Mouse (Mus musculus) erythroid progenitor cell, adult 5-6 weeks (primary cell): ENCODE results near the gene Nck2. TPM values are rescaled to one million over a fixed set of nuclear protein-coding genes. Genes with fewer than 3 reads are reported as not detected.
A peak's percentile ranks its signal among the peaks of the same experiment; 100 is the strongest.

Experiments
- ATAC-seq: replicated peaks from 2 replicates; pipeline ENCODE4 v1.8.0; 2016; ENCODE audit warnings: moderate number of reproducible peaks, mild to moderate bottlenecking, moderate TSS enrichment, inconsistent platforms; ENCODE audit not compliant: poor library complexity, low FRiP score, severe bottlenecking
- total RNA-seq, 2 experiments: library from RNA; stranded (forward) in 1 of 2; stranded (reverse) in 1 of 2; fragments of 150-400 nt in 1 of 2; fragments of 186-747, 209-891 nt in 1 of 2; gene quantifications; 2 replicates each; pipeline versions ENCODE4 v1.2.3 to v1.2.4; 2015 to 2017; ENCODE audit warnings: low replicate concordance in 2 of 2

The Nck2 gene
- total RNA-seq, 2 experiments from 2014 or later, result 1.2 to 3.4 TPM

GRCm38 (mm10) chr1:43429924-43430876, 14.2 kb upstream of the Nck2 start:
- no peak for ATAC-seq

GRCm38 (mm10) chr1:43433853-43434252, 10.5 kb upstream of the Nck2 start:
- no peak for ATAC-seq

GRCm38 (mm10) chr1:43436554-43436953, 7.8 kb upstream of the Nck2 start:
- ATAC-seq, result no peak

DNA sequence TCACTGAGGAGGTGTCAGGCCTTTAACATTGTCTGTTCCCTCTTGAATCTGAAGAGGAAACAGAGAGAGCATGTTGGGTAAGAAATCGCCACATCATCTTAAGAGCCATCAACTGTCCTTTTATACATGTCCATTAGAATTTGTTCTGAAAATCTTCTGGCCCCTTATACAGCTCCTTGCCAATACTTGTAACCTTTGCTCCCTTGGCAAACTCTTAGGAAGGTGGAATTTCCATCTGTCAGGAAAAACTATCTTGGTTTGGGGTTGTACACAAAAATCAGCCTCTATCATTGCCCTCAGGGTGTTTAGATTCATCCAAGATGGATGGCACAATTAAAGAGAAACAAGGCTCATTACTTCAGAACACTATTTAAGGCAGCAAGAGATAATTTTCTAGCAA, 5.1 kb upstream of the Nck2 start:
- no peak for ATAC-seq

DNA sequence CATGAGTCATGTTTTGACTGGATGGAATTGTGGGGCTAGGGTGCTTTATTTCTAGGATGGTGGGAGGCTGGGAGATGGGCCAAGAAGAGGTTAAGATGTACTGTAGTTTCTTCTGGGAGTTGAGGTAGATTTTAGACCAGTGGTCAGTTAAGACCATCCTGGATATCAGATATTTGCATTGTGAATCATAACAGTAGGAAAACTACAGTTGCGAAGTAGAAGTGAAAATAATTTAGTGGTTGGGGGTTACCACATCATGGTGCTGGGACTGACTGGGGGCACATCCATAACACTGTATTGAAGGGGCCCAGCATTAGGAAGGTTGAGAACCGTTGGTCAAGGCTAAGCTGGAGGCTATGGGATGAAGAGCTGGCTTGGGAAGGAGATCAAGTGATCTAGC, 1.8 kb upstream of the Nck2 start:
- ATAC-seq, result no peak

DNA sequence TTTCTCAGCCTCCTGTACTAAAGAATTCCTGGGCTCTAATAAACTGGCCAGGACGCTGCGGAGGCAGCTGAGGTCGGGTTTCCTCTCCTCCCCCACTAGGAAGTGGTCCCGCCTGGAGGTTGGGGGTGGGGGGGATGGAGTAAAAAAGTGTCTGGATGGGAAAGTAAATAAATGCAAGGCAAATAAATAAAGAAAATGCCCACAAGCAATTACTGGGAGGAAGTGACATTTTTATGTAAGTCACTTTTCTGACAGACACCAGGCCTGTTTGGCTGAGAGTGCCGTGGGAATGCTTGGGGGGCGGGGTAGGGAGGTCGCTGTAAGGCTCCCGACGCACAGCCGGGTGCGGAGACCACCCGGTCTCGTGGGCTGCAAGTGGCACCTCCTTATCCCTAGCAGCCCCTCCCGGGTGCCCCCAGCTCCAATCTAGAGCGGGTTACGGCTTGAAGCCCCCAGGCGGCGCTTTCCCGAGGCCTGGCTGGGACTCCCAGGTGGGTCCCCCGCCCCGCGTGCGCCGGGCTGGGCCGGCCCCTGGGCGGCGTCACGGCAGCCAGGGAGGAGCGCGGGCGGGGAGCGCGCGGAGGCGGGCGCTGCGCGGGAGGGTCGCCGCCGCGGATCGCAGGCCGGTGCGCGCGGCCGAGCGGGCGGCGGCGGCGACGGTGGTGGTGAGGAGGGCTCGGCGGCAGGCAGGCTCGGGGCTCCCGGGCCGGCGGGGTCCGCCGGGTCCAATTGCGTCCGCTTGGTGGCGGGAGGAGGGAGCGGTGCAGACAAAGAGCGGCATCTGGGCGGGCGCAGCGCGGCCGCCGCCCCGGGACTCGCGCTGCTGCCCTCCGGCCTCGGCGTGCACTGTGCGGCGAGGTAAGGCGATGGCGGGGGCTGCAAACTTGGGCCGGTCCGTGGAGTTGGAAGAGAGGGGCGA, 1.1 kb downstream of the Nck2 start:
- 0 out of 2 replicates have a peak, but pooled peaks have one; percentile 44 for ATAC-seq

DNA sequence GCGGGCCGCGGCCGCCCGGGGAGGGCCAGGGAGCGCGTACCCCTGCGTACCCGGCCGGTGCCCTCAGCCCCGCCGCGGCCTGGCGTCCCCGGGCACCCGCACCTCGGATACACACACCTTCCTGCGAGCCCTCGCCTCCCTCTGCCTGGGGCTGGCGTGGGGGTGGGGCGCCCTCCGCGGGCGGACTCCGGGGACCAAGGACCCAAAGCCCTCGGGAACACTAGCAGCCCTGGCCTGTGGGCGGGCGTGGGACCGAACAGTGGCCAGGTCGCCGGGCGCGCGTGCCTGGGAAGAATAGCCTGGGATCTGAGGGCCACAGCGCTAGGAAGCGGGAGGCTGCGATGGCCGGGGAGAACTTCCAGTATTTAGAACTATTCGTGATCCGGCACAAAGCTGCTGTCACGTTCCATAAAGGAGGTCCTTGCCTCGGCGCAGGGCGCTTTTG, 1.7 kb downstream of the Nck2 start:
- no peak for ATAC-seq

DNA sequence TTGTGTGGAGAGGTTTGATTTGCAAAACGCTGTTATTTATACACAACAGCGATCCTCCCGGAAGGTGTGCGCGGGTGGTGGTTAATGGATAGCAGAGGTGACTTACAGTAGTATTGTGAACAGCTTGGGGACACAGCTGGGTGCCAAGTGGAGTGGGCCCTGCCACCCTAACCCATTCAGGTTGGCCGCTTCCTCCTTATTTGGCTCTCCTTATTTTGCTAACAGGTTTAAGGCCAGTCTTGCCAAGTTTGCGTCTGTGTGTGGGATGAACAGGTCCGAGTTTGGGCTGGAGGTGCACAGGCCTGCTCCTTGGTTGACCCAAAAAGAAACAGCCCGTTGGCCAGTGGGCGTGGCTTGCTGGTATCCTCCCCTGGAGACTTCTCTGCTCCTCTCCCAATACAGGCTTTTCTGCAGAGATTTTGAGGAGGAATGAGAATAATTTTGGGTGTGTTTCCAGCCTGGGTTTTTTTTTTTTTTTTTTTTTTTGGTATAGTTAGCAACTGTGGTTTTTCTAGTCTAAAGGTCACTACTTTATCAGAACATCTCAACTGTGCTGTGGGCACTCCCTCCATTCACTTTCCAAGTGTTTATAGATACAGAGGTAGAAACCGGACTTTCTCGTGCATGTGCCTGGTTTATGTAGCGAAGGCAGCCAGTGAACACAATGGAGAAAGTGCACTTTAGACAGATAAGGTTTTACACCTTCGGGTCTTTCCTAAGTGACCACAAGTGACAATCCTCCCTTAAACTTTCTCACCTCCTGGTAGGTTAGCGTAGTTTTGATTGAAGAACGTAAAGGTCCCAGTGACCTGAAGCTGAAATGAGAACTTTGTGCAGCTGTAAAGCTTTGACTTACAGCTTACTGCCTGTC, 2.6 kb downstream of the Nck2 start:
- ATAC-seq, result peak; percentile 56; the same call in 1 of the 2 replicates

- ATAC-seq, result no peak
Observed at GRCm38 (mm10) chr1:43447602-43448287, 3.4 kb downstream of the Nck2 start.

- no peak for ATAC-seq
Observed at GRCm38 (mm10) chr1:43450811-43451210, 6.4 kb downstream of the Nck2 start.

DNA sequence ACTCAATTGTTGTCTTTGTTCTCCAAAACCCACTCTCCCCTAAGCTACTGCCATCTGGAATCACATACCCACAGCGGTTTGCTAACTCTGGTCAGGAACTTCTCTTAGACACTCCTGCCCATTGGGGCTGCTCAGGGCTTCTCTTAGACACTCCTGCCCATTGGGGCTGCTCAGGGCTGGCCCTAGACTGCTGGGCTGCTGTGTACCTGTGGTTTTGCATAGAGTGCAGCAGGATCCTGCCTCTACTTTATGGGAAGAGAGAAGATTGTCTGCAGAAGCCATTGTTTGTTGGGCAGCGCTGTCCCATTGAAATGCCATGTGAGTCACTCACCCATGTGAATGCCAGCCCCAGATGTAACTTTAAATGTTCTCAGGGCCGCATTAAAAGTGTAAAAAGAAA, 9.3 kb downstream of the Nck2 start:
- ATAC-seq, result no peak

GRCm38 (mm10) chr1:43454741-43455140, 10.4 kb downstream of the Nck2 start:
- ATAC-seq, result no peak

GRCm38 (mm10) chr1:43455196-43455595, 10.8 kb downstream of the Nck2 start:
- ATAC-seq, result no peak

GRCm38 (mm10) chr1:43457012-43457766, 12.8 kb downstream of the Nck2 start:
- ATAC-seq, result no peak

- ATAC-seq, result no peak
Observed at GRCm38 (mm10) chr1:43460468-43460867, 16.1 kb downstream of the Nck2 start.

GRCm38 (mm10) chr1:43462666-43463065, 18.3 kb downstream of the Nck2 start:
- ATAC-seq, result no peak

- no peak for ATAC-seq
Observed at GRCm38 (mm10) chr1:43463941-43464682, 19.7 kb downstream of the Nck2 start.

DNA sequence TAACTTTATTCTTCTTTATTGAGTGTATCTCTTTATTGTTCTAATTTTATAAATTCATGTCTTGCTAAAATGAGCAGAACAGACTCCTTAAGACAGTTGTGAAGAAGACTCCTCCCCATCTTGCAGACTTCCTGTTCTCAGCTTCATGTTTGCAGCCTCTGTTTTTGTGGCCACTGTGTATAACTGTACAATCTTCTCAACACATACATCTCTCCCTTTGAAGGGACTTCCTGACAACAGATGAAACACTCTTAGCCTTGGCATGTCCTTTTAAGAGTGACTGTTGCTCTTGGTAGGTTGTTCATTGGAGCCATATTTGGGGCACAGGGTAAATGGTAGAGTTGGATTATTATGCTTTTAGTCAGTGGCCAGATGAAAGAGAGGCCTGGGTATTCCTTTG, 20.6 kb downstream of the Nck2 start:
- no peak for ATAC-seq
